Mouse (Mus musculus) spleen, adult 2 months (tissue): ENCODE results near the gene Tfb1m.

Source experiments
- CTCF ChIP-seq: fragments of 200-500 bp; IDR thresholded peaks from 2 replicates; pipeline ENCODE4 v1.5.1; 2011; ENCODE audit warnings: mild to moderate bottlenecking, inconsistent platforms; ENCODE audit not compliant: insufficient read depth, insufficient read length, insufficient replicate concordance; ENCODE audit errors: extremely low read depth
- POLR2A ChIP-seq: fragments of 200-500 bp; IDR thresholded peaks from 2 replicates; pipeline ENCODE4 v1.6.1; 2011; ENCODE audit warnings: low read depth, low read length, inconsistent platforms

DNA sequence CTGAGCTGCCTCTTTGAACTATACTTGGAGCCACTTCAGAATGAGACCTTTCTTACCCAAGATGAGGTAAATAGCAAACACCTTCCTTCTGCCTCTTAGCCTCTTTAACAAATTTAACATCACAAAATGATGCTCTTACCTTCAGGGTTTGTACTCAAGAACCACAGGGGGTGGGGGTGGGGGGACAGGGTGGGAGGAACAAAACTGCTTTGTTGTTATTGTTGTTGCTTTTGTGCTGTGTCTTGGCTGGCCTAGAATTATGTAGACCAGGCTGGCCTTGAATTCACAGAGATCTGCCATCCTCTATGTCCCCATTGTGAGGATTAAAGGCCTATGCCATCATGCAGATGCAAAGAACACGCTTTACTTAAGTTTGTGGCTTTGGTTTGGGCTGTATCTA lies 51.9 kb downstream of the Tfb1m start:
- no peak for TF ChIP-seq POLR2A
- no peak for TF ChIP-seq CTCF
